In genomic region chr1:21959648-21960285, GRCm38 (mm10) we compare ENCODE assay signal across 9 mouse cellular contexts. TPM values are rescaled to one million over a fixed set of nuclear protein-coding genes. Genes with fewer than 3 reads are reported as not detected.
DNase-seq lines count a peak whose midpoint lies in the region; ATAC-seq and TF ChIP-seq lines count a peak whose summit lies in the region.
"Had no signal": no experiment of that assay in that cellular context is flagged by ENCODE, and none has a peak within 500 bp of the region (broad histone marks: within the 10 kb centered on the region; RNA-seq: fewer than 3 reads in every experiment).

No protein-coding gene starts in this region.

- in situ Hi-C loops in CH12.LX (cut with MboI; ENCODE audit: low pct_ligation_motif_present, low pct_unique_long_range_greater_than_20kb, low sequenced_read_pairs), result loop anchor here (25.0 kb wide), 2 partner anchors 303 to 347 kb away; no protein-coding TSS in a partner anchor

- H3K27me3 ChIP-seq in heart, embryonic 16.5 days (ENCODE audit: control insufficient read depth, insufficient read depth, low read length), result no peaks in the 10 kb centered on the region
- no peaks in the 10 kb centered on the region for H3K27me3 ChIP-seq in CH12.LX (replicated peaks)
- no peaks in the 10 kb centered on the region for H3K27me3 ChIP-seq in forebrain, embryonic 15.5 days
- peaks cover 40% of the 10 kb centered on the region for H3K27me3 ChIP-seq in midbrain, embryonic 10.5 days (ENCODE audit: low read depth, poor library complexity, severe bottlenecking)

- peaks cover 19% of the 10 kb centered on the region for H3K4me1 ChIP-seq in heart, embryonic 16.5 days (ENCODE audit: control insufficient read depth, insufficient read depth, low read length)
- peaks cover 0 to 40% of the 10 kb centered on the region in 2 experiments; a peak in 2 of 4 replicates for H3K4me1 ChIP-seq in CH12.LX (ENCODE audit: control insufficient read depth in 1 of 2, insufficient read depth in 2 of 2)
- H3K4me1 ChIP-seq in forebrain, embryonic 15.5 days, result peaks cover 16% of the 10 kb centered on the region
- H3K4me1 ChIP-seq in midbrain, embryonic 10.5 days, result peaks cover 26% of the 10 kb centered on the region

- dilution Hi-C loops in CH12.LX (cut with MboI; ENCODE audit: extremely low pct_ligation_motif_present, extremely low pct_unique_long_range_greater_than_20kb, low sequenced_read_pairs), result no loop called here

- peak overlapping the region; percentile 82 for H3K4me3 ChIP-seq in heart, embryonic 16.5 days (ENCODE audit: low read length)
- H3K4me3 ChIP-seq in CH12.LX (replicated peaks in 1 of 3; ENCODE audit: low read depth in 2 of 3, low read length in 2 of 3, poor library complexity in 1 of 3), result peak overlapping the region; percentile 72 to 89 (median 80)
- peak overlapping the region; percentile 67 for H3K4me3 ChIP-seq in forebrain, embryonic 15.5 days
- H3K4me3 ChIP-seq in midbrain, embryonic 10.5 days, result peak overlapping the region; percentile 83; the same call in 1 of the 2 replicates

- peak overlapping the region; percentile 89; the same call in 1 of the 2 replicates for H3K27ac ChIP-seq in heart, embryonic 16.5 days (ENCODE audit: low read length)
- H3K27ac ChIP-seq in CH12.LX (ENCODE audit: insufficient read depth, low read depth), result peak overlapping the region; percentile 87
- no peak overlapping the region for H3K27ac ChIP-seq in forebrain, embryonic 15.5 days (replicated peaks)
- no peak overlapping the region for H3K27ac ChIP-seq in midbrain, embryonic 10.5 days (replicated peaks)

- no peaks in the 10 kb centered on the region for H3K36me3 ChIP-seq in heart, embryonic 16.5 days (ENCODE audit: control insufficient read depth, insufficient read depth)
- peaks cover 0 to 4% of the 10 kb centered on the region in 2 experiments for H3K36me3 ChIP-seq in CH12.LX (replicated peaks in 1 of 2; ENCODE audit: control insufficient read depth in 1 of 2, insufficient read depth in 1 of 2, low read length in 1 of 2)
- H3K36me3 ChIP-seq in forebrain, embryonic 15.5 days, result no peaks in the 10 kb centered on the region
- H3K36me3 ChIP-seq in midbrain, embryonic 10.5 days, result no peaks in the 10 kb centered on the region
- H3K36me3 ChIP-seq: G1E had no signal

- no peak for TF ChIP-seq CTCF in CH12.LX (conservative IDR thresholded peaks at IDR 0.05 in 1 of 2, IDR thresholded peaks at IDR 0.05 in 1 of 2; ENCODE audit: low read depth in 2 of 2, low read length in 2 of 2)

- TF ChIP-seq EP300 in CH12.LX (IDR thresholded peaks at IDR 0.05; ENCODE audit: low read length), result no peak

- 7% methylated on average over 8 of the region's 8 CpGs for WGBS in heart, embryonic 16.5 days
- WGBS in forebrain, embryonic 15.5 days, result 25% methylated on average over 8 of the region's 8 CpGs
- 46% methylated on average over 8 of the region's 8 CpGs for WGBS in midbrain, embryonic 10.5 days

- no peak for TF ChIP-seq RAD21 in CH12.LX (IDR thresholded peaks at IDR 0.05; ENCODE audit: low read depth, low read length)

- peaks cover 21% of the 10 kb centered on the region for H3K79me2 ChIP-seq in CH12.LX (replicated peaks; ENCODE audit: control insufficient read depth, extremely low read depth, insufficient read depth, poor library complexity, severe bottlenecking)

- no peak for TF ChIP-seq POLR2A in CH12.LX (IDR thresholded peaks at IDR 0.05; ENCODE audit: low read depth, low read length)

- H3K9me3 ChIP-seq in heart, embryonic 16.5 days (replicated peaks; ENCODE audit: control insufficient read depth, low read length), result no peaks in the 10 kb centered on the region
- no peaks in the 10 kb centered on the region for H3K9me3 ChIP-seq in CH12.LX (replicated peaks; ENCODE audit: low read length)
- H3K9me3 ChIP-seq in forebrain, embryonic 15.5 days, result no peaks in the 10 kb centered on the region
- no peaks in the 10 kb centered on the region for H3K9me3 ChIP-seq in midbrain, embryonic 10.5 days (replicated peaks)

- intact Hi-C loops in heart, postnatal 36 days (cut with DNase I), result loop anchor here (5.0 kb wide), 1 partner anchor 308 kb away; no protein-coding TSS in a partner anchor

- peak overlapping the region; percentile 87 for H3K4me2 ChIP-seq in heart, embryonic 16.5 days (ENCODE audit: low read depth, low read length)
- peak overlapping the region; percentile 77 for H3K4me2 ChIP-seq in CH12.LX (ENCODE audit: insufficient read depth, low read depth, poor library complexity, severe bottlenecking)
- peak overlapping the region; percentile 94 for H3K4me2 ChIP-seq in forebrain, embryonic 15.5 days (replicated peaks)

- ATAC-seq in heart, embryonic 16.5 days (replicated peaks; ENCODE audit: extremely low read depth, insufficient read depth, low FRiP score), result no peak
- ATAC-seq in forebrain, embryonic 15.5 days (replicated peaks), result no peak
- ATAC-seq in granulocyte monocyte progenitor cell, adult 5-6 weeks (replicated peaks; ENCODE audit: poor library complexity, severe bottlenecking), result no peak

- no peak for DNase-seq in heart, postnatal 36 days
- DNase-seq in CH12.LX (ENCODE audit: extremely low read depth) (no peak), MN1 (ENCODE audit: low spot score) (no peak)
- no peak for DNase-seq in midbrain, embryonic 10.5 days (ENCODE audit: low spot score)
- DNase-seq in layer of hippocampus, adult 9-11 months, result no peak

- H3K9ac ChIP-seq in heart, embryonic 16.5 days (ENCODE audit: low read length), result peak overlapping the region; percentile 84
- H3K9ac ChIP-seq in CH12.LX (ENCODE audit: insufficient read depth, low read depth), result peak overlapping the region; percentile 73
- no peak overlapping the region for H3K9ac ChIP-seq in forebrain, embryonic 15.5 days (replicated peaks)

TF ChIP-seq in CH12.LX, 34 proteins besides CTCF, POLR2A, EP300 and RAD21:
- TF ChIP-seq ZNF384 (IDR thresholded peaks at IDR 0.05; ENCODE audit: low read depth, low read length), result peak; percentile 52
- TF ChIP-seq RCOR1 (conservative IDR thresholded peaks at IDR 0.05; ENCODE audit: low read depth, low read length), result no peak

RNA-seq across cellular contexts. Expression of gene Kcnq5, which starts 2.0 kb away (rescaled TPM):
- 2.6 and 2.7 TPM in 2 replicates for polyA plus RNA-seq in heart, embryonic 16.5 days (2015; fragmentation: Nextera tagmentation; extraction: Ambion mirVana)
- total RNA-seq in heart, postnatal 36 days (2021), result 1 to 10 TPM; 2.1 to 3.0 TPM
- 7.6 and 8.2 TPM in 2 replicates for total RNA-seq in CH12.LX (2012; rRNA removed)
- total RNA-seq in CH12.LX (2014; rRNA removed), result 7.3 and 8.7 TPM in 2 replicates
- polyA plus RNA-seq in CH12.LX (2012; ENCODE audit: insufficient read length, low read depth), result 5.5 and 6.5 TPM in 2 replicates
- polyA plus RNA-seq in forebrain, embryonic 15.5 days (2015; fragmentation: Nextera tagmentation; extraction: Ambion mirVana), result 2.3 and 3.3 TPM in 2 replicates
- 0.39 and 0.66 TPM in 2 replicates for polyA plus RNA-seq in midbrain, embryonic 10.5 days (2016; fragmentation: Nextera tagmentation; extraction: Ambion mirVana)
- 5.3 and 5.7 TPM in 2 replicates for total RNA-seq in granulocyte monocyte progenitor cell, adult 5-6 weeks (2014; fragmentation: Nextera tagmentation)
- total RNA-seq in granulocyte monocyte progenitor cell, adult 5-6 weeks (2017), result 4.2 and 4.7 TPM in 2 replicates
- polyA plus RNA-seq: G1E had no signal

Comparison
In these comparisons a context has a peak if more than half of its experiments do, and no peak if none do; other contexts are left out.
1. H3K27ac ChIP-seq: peak in heart, embryonic 16.5 days (single experiment) and CH12.LX (single experiment); none in forebrain, embryonic 15.5 days (single experiment) and midbrain, embryonic 10.5 days (single experiment).
2. Peak in every context shown above with its lines, with median percentiles within 50 percentile points of each other: H3K4me2 ChIP-seq and H3K4me3 ChIP-seq.